Mouse (Mus musculus): ENCODE data around the gene Gzmk. TPM values are rescaled to one million over a fixed set of nuclear protein-coding genes. Genes with fewer than 3 reads are reported as not detected.

The Gzmk gene
- total RNA-seq, 2 experiments from 2014 or later: not detected

GRCm38 (mm10) chr13:113209624-113210023 is 16.1 kb downstream of the Gzmk start, which contains the start of gene Esm1:
TSS of gene Esm1 (plus strand) at chr13:113209659.
- no peak for ATAC-seq (replicated peaks; ENCODE audit: low FRiP score, poor library complexity, severe bottlenecking)

DNA sequence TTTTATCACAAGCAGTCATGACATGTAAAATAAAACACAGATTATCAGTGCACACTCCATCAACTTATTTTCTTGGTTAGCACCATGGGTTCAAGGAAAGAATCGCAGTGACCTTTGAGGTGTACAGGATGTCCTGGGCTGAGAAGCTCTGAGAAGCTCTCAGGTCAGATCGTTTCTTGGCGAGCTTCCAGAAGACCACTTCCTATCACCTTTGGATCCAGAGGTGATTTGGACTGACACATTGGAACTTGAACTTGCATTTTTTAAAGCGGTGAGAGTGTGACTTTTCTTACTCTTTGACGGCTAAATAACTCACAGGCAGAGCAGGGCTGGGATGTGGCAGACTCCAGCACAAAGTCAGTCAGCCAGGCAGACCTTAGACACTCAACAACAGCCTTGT is 20.4 kb downstream of the Gzmk start:
- no peak for ATAC-seq (replicated peaks; ENCODE audit: low FRiP score, poor library complexity, severe bottlenecking)

GRCm38 (mm10) chr13:113203146-113203545 is 22.6 kb downstream of the Gzmk start:
- ATAC-seq (replicated peaks; ENCODE audit: low FRiP score, poor library complexity, severe bottlenecking): no peak

DNA sequence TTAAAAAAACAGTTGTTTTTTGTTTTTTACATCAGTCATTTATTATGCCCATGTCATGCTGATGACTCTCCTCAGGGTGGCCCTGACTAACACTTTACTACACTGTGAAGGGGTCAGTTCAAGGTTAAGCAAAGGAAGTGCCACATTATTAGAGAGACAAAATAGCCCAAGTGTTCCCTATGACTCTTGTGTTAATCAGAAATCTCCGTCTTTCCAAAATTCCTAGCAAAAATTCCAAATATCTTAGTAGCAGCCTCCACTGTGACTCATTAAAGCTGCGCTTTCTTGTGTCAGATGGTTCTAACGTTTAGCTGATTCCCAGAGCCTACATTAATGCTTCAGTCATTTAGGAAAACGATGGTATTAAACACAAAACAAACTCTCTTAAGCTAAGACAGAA is 23.5 kb downstream of the Gzmk start:
- ATAC-seq (replicated peaks; ENCODE audit: low FRiP score, poor library complexity, severe bottlenecking): no peak

DNA sequence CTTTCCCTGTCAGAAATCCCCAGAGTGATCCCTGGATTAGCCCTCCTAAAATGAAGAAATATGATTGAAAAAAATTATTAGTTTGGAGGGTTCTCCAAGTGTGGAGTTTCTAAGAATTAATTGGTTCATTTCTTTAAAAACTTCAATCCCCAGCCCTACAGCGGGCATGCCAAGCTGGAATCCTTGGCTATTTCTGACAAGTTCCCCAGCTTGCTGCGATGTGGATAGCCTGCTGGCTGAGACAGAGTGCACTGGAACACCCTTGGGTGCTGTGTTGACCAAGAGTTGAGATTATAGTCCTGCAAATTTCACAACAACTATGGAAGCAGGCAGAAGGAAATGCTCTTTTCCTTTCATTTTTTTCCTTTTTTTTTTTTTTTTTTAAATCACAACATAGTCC is 24.1 kb downstream of the Gzmk start:
- no peak for ATAC-seq (replicated peaks; ENCODE audit: low FRiP score, poor library complexity, severe bottlenecking)

DNA sequence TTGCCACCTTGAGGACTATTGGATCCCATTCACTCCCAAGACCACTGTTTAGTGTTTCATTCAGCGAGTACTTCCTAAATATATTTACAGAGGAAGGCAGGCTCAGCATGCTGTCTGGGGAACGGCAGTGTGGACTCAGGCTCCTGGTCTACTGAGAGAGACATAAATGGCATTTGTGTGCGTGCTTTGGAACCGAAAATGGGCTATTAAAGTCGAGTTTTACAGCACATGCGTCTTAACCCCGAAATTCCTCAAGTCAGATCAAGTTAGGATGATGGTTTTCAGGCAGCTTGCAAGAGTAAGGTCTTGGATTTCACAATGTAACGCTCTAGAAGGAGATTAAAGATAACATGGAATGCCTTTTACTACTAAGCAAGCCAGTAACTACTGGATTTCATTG is 25.0 kb downstream of the Gzmk start:
- ATAC-seq (replicated peaks; ENCODE audit: low FRiP score, poor library complexity, severe bottlenecking): no peak

DNA sequence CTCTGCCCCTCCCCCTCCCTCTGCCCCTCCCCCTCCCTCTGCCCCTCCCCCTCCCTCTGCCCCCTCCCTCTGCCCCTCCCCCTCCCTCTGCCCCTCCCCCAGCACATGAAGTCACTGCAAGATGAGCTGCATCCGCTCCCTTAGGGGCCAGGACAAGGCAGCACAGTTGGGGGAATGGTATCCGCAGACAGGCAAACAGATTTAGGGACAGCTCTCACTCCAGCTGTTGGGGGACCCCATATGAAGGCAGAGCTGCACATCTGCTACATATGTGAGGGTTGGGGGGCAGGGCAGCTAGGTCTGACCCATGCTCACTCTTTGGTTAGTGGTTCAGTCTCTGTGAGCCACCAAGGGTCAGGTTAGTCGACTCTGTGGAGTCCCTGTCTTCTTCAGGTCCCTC is 26.4 kb downstream of the Gzmk start:
- no peak for ATAC-seq (replicated peaks; ENCODE audit: low FRiP score, poor library complexity, severe bottlenecking)

- no peak for ATAC-seq (replicated peaks; ENCODE audit: low FRiP score, poor library complexity, severe bottlenecking)
These were observed 27.7 kb downstream of the Gzmk start for GRCm38 (mm10) chr13:113197872-113198502.

DNA sequence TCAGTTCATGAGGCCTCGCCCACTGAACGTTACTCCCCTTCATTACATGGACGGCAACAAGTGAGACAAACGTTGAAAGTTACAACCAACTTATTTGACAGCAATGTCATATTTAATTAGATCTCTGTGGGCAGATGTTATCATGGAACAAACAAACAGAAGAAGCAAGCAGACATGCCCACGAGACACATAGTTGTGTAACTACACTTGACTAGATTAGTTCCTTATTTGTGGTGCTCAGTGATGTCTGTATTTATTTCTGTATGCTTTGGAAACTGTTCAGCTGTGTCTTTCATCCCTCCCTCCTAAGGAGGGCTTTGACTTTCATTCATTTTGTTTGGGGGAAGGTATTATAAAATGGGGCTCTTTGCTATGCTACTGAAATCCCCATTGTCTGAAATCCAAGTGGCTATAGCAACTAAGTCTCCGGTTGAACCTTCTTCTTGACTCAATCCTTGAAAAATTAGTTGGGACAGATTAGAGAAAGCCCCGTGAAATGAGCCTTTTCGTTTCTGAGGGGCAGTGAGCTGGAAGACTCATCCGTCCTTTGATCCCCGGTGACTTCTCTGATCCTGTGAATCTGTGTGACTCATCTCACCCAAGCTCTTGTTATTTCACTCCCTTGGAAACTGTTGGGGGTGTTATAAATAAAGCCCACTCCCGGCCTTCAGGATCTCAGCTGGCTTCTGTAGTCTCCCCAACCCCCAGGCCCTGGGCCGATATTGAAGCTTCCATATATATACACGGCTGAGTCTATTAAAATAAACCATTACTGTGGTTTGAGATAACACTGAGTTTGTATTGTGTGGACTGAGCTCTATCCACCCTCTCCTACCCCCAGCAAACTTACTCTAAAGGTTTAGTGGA is 28.7 kb downstream of the Gzmk start:
- no peak for ATAC-seq (replicated peaks; ENCODE audit: low FRiP score, poor library complexity, severe bottlenecking)

- ATAC-seq (replicated peaks; ENCODE audit: low FRiP score, poor library complexity, severe bottlenecking): no peak
These were observed 42.0 kb downstream of the Gzmk start for GRCm38 (mm10) chr13:113183720-113184119.

GRCm38 (mm10) chr13:113183310-113183709 is 42.4 kb downstream of the Gzmk start:
- no peak for ATAC-seq (replicated peaks; ENCODE audit: low FRiP score, poor library complexity, severe bottlenecking)

DNA sequence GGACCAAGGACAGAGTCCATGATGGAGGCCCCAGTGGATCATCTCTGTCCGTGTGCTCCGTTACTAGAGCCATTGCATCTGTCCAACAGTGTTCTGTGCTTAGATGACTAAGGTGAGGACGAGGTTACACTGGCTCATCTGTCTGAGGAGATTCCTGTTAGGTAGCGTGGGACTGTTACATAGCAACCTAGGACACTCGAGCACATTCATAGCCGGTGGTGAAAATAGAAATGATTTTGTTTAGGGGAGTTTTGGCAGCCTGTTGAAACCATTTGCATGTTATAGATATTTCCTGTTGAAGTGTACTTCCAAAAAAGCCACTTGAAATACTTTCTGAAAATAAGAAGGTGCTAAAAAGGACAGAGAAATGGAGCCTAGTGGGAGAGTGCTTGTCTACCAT is 51.5 kb downstream of the Gzmk start:
- no peak for ATAC-seq (replicated peaks; ENCODE audit: low FRiP score, poor library complexity, severe bottlenecking)

GRCm38 (mm10) chr13:113170256-113170655 is 55.5 kb downstream of the Gzmk start:
- ATAC-seq (replicated peaks; ENCODE audit: low FRiP score, poor library complexity, severe bottlenecking): no peak

GRCm38 (mm10) chr13:113168018-113168534 is 57.6 kb downstream of the Gzmk start:
- ATAC-seq (replicated peaks; ENCODE audit: low FRiP score, poor library complexity, severe bottlenecking): no peak

GRCm38 (mm10) chr13:113164252-113165005 is 61.3 kb downstream of the Gzmk start:
- no peak for ATAC-seq (replicated peaks; ENCODE audit: low FRiP score, poor library complexity, severe bottlenecking)

DNA sequence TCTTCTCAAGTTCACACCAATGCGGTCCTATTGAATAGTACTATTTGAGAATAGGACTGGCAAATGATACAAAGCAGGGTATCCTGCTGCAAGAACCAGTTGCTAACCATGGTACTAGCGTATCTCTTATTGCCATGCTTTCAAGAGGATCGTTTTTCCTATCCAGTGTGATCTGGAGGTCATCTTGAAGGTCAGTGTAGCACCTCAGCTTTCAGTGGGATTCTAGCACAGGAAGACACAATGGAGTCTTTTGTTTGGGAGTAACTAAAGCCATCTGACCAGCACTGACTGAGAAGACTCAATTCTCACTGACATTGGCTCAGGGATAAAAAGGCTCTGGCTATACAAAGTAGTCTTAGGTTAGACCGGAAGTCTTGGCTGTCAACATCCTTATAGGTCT is 74.2 kb downstream of the Gzmk start:
- ATAC-seq (replicated peaks; ENCODE audit: low FRiP score, poor library complexity, severe bottlenecking): no peak

DNA sequence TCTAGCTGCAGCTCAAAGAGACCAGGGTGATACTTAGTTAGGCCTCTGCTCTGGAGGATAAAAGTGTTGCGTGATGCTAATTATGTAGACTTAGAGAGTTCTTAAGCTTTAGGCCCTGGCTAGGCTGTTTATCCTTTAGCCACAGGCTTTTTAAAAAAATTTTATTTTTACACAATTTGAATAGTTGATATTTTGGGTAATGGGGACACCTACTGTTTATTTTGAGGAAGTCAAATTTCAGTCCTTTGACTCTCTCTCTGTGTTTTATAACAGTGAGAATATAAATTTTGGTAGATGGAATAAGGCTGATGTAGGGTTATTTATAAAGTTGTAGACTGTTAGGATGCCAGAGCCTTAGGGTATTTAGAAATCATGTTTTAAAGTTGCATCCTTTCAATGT is 86.1 kb downstream of the Gzmk start:
- ATAC-seq (replicated peaks; ENCODE audit: low FRiP score, poor library complexity, severe bottlenecking): no peak

DNA sequence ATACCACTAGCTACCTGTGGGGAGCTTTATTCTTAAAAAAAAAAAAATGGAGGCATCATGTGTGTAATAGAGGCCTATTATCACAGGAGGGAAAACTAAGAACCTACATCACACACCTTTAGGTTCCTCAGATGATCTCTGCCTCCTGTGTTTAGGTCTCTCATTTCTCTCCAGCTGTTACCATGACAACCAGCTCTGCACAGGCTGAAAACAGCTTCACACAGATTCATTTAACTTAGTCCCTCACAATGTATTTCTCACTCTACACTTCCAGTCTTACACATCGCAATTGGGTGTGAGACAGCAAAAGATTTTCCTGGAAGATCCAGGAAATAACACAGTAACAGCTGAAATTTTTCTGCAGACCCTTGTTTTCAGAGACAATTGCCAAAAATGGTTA is 95.7 kb downstream of the Gzmk start:
- no peak for ATAC-seq (replicated peaks; ENCODE audit: low FRiP score, poor library complexity, severe bottlenecking)

All from erythroid progenitor cell, adult 5-6 weeks (primary cell).